Mouse (Mus musculus): ENCODE results near the gene Msrb1. TPM values are rescaled to one million over a fixed set of nuclear protein-coding genes. Genes with fewer than 3 reads are reported as not detected.

Gene Msrb1
- polyA plus RNA-seq, 1 experiment from 2014 or later: 18.0 TPM

DNA sequence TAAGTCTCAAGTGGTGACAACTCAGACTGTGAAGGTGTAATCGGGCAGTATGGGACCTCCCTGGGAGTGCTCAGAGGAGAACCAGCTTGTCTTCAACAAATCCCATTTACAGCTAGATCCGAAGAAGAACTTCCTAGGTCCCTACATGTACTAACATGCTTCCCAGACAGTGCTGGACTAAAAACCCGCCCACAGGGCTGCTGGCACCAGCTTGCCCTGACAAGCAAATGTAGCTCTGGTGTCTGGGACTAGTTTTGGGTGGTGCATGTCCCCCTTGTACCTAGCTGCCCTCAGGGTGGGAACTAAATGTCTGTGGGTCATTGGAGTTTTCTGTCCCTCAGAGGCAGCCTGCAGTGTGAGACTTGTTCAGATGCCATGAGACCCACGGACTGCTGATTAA, 15.1 kb downstream of the Msrb1 start:
- no peaks in the 10 kb centered on the region for H3K9me3 ChIP-seq
- no peak overlapping the region for H3K4me2 ChIP-seq (replicated peaks)
- 19% methylated on average over 4 of the region's 4 CpGs for WGBS
- no peak overlapping the region for H3K9ac ChIP-seq (replicated peaks)
- no peak overlapping the region for H3K4me3 ChIP-seq (replicated peaks)
- peaks cover 13% of the 10 kb centered on the region for H3K4me1 ChIP-seq (replicated peaks)
- ATAC-seq: no peak
- H3K27ac ChIP-seq: no peak overlapping the region
- no peaks in the 10 kb centered on the region for H3K36me3 ChIP-seq
- H3K27me3 ChIP-seq: peaks cover 84% of the 10 kb centered on the region

DNA sequence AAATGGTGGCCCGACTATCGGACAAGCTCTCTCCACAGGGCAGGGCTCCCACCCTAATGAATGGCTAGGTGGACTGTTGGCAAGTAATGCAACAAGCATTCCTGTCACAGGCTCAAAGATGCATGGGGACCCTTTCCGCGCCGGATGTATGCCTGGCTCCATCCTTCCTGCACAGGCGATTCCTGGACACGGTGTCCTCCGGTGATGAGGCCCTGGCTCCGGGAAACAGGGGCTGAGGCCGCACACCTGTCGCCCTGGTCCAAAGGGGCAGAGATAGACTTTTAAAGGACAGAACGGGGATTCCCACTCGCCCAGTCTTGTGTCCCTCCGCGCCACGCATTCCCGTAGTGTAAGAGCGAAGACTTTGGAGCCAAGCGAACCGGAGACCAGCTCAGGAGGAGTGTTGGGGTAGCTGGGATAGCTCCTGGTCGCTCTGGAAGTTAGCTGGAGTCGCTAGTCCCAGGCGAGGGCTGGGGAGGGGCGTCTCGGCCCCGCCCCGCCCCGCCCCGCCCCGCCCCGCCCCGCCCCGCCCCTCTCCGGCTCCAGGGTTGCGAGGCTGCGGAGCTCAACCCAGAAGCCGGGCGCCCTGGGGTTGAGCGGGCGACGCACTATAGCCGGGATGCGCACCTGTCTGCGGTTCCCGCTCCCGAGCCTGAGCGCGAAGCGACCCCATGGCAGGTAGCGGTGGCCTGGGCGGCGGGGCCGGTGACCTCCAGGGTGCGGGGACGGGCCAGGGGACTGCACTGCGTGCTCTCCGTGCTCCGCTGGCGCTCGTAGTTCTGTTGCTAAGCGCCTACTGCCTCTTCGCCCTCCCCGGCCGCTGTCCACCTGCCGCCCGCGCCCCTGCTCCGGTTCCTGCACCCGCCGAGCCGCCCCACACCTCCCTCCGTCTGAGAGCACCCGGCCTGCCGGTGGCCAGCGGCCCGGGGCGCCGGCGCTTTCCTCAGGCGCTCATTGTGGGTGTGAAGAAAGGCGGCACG, 16.3 kb downstream of the Msrb1 start, which contains the start of gene Hs3st6:
Hs3st6 (plus strand) TSS at position 574 of the 980 bp plus-strand sequence.
- Histone ChIP-seq H3K9ac (replicated peaks) (peak within 1 kb of the TSS; percentile 58), H3K36me3 (no peaks in the 10 kb centered on the region), H3K9me3 (no peaks in the 10 kb centered on the region), H3K4me1 (replicated peaks) (peaks cover 13% of the 10 kb centered on the region), H3K27me3 (peaks cover 86% of the 10 kb centered on the region), H3K4me3 (replicated peaks) (peak within 1 kb of the TSS; percentile 47), H3K27ac (no peak within 1 kb of the TSS), H3K4me2 (replicated peaks) (peak within 1 kb of the TSS; percentile 83)
- 1% methylated on average over 78 of the region's 82 CpGs for WGBS
- ATAC-seq: peak; percentile 68

DNA sequence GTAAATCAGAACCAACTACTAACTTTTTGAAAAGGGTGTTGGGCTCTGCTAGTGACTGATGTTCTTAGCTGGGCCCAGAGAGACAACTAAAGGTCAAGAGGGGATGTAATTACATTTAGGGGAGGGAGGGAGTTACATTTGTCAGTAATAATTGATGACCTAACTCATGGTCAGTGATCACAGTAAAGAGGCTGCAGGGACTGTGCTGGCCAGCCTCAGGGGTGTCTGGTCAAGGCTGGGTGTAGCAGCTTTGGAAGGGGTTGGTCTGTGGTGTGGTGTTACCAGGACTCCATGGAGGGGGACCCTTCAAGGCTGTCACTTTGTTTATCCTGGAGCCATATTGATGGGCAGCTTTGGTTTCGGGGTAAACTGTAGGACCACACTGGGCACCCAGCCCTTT, 21.0 kb downstream of the Msrb1 start:
- Histone ChIP-seq H3K9me3 (no peaks in the 10 kb centered on the region), H3K36me3 (no peaks in the 10 kb centered on the region), H3K4me2 (replicated peaks) (no peak overlapping the region), H3K27me3 (peaks cover 55% of the 10 kb centered on the region), H3K9ac (replicated peaks) (no peak overlapping the region), H3K27ac (no peak overlapping the region), H3K4me1 (replicated peaks) (peaks cover 10% of the 10 kb centered on the region), H3K4me3 (replicated peaks) (no peak overlapping the region)
- no peak for ATAC-seq
- 89% methylated on average over 1 of the region's 1 CpGs for WGBS

DNA sequence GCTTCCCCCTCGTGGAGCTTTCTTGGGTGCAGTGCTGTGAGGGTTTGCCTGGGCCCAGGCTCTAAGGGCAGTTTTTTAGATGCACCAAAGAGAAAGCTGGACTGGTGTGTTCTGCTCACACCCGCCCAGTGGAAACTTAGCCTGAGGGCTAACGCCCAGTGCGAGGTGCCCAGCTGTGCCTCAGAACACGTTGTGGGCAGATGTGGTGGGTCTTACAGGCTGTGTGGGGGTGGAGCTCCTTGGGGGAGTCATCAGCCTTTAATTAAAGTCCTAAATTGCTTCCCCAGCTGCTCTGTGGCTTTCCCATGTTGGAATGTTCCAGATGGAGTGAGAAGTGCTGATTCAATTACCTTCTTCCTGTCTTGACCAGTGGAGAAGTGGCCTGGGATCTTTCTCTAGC, 24.7 kb downstream of the Msrb1 start:
- no peak overlapping the region for H3K9ac ChIP-seq (replicated peaks)
- no peaks in the 10 kb centered on the region for H3K4me1 ChIP-seq (replicated peaks)
- H3K4me2 ChIP-seq (replicated peaks): no peak overlapping the region
- no peak for ATAC-seq
- H3K27ac ChIP-seq: no peak overlapping the region
- WGBS: 58% methylated on average over 5 of the region's 5 CpGs
- no peaks in the 10 kb centered on the region for H3K36me3 ChIP-seq
- peaks cover 21% of the 10 kb centered on the region for H3K27me3 ChIP-seq
- H3K4me3 ChIP-seq (replicated peaks): no peak overlapping the region
- H3K9me3 ChIP-seq: no peaks in the 10 kb centered on the region

DNA sequence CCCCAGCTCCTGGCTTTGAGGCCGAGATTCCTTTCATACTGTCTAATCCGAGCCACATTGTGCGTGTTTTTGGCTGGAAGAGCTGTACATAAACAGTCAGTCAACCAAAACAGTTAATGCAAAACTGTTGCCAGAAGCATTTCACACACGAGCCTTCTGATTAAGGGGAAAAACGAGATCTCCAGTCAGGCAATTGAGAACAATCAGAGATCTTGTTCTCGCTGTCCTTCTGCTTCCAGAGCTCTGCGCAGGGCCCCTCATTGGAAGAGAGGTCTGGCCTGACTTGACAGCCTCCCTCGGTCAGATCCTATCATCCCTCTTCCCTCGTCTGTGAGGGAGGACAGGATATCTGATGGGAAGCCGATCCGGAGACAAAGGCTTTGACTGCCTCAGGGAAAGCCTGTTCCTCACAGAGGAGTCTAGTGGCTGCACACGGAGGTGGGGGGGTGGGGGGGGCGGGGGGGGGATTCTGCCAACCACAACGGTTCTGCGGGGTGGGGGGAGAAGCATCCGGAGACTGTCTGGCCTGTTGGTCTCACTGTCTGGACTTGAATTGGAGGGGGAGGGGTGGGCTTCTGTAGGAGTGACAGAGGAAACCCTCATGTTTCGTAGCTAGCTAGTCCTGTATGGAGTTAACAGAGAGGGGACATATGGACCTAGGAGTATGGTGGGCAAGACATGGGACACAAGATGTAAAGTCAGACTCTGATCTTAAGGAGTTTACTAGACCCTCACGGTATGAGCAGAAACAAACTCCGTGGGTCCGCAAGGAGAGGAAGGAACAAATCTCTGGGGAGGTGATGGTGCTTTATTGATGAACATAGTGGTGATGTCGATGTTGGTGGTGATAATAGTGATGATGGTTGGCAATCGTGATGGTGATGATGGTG, 28.8 kb downstream of the Msrb1 start:
- no peak overlapping the region for H3K4me2 ChIP-seq (replicated peaks)
- H3K36me3 ChIP-seq: no peaks in the 10 kb centered on the region
- no peaks in the 10 kb centered on the region for H3K4me1 ChIP-seq (replicated peaks)
- no peaks in the 10 kb centered on the region for H3K9me3 ChIP-seq
- H3K4me3 ChIP-seq (replicated peaks): no peak overlapping the region
- H3K27ac ChIP-seq: no peak overlapping the region
- peaks cover 11% of the 10 kb centered on the region; the same call in 1 of the 2 replicates for H3K27me3 ChIP-seq
- 49% methylated on average over 22 of the region's 22 CpGs for WGBS
- H3K9ac ChIP-seq (replicated peaks): no peak overlapping the region
- ATAC-seq: no peak

- Histone ChIP-seq H3K4me3 (replicated peaks) (no peak overlapping the region), H3K27ac (no peak overlapping the region), H3K36me3 (no peaks in the 10 kb centered on the region), H3K9ac (replicated peaks) (no peak overlapping the region), H3K9me3 (no peaks in the 10 kb centered on the region), H3K4me2 (replicated peaks) (no peak overlapping the region), H3K27me3 (peaks cover 6% of the 10 kb centered on the region; the same call in 1 of the 2 replicates), H3K4me1 (replicated peaks) (no peaks in the 10 kb centered on the region)
- ATAC-seq: no peak
- 24% methylated on average over 12 of the region's 12 CpGs for WGBS
Observed at GRCm38 (mm10) chr17:24766266-24766875, 29.9 kb downstream of the Msrb1 start.

DNA sequence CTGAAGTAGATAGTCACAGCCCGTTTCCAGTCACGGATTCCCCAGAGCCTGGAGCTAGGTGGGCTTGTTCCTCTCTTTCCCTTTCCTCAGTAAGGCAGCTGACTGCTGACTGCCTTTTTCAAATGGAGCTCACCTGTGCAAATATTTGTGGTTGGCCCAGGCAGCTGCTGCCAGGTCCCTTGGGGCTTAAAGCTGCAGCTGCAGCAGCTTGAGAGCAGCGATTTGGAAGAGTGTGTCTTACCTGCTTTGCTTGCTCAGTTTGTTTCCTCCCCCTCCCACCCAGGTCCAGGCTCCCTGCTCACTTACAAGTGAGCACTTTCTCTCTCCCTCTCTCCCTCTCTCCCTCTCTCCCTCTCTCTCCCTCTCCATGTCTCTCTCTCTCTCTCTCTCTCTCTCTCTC, 32.7 kb downstream of the Msrb1 start:
- H3K36me3 ChIP-seq: no peaks in the 10 kb centered on the region
- no peak overlapping the region for H3K27ac ChIP-seq
- H3K4me1 ChIP-seq (replicated peaks): no peaks in the 10 kb centered on the region
- peaks cover 6% of the 10 kb centered on the region; the same call in 1 of the 2 replicates for H3K27me3 ChIP-seq
- 0 out of 2 replicates have a peak, but pooled peaks cover 2% of the 10 kb centered on the region for H3K9me3 ChIP-seq
- WGBS: 46% methylated on average over 3 of the region's 3 CpGs
- H3K9ac ChIP-seq (replicated peaks): no peak overlapping the region
- no peak for ATAC-seq
- H3K4me3 ChIP-seq (replicated peaks): no peak overlapping the region
- H3K4me2 ChIP-seq (replicated peaks): no peak overlapping the region

DNA sequence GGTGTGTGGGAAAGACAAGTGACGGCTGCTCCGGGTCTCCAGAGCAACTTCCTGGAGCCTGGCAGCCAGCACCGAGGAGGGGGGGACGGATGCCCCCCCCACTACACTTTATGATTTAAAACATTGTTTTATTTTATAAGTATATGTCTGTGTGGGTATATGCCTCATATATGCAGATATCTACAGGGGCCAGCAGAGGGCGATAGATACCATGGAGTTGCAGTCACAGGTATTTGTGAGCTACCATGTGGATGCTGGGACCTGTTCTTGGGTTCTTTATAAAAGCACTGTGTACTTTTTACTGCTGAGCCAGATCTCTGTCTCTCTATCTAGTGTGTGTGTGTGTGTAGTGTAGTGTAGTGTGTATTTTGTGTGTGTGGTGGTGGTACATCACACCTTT, 36.8 kb downstream of the Msrb1 start:
- no peaks in the 10 kb centered on the region for H3K36me3 ChIP-seq
- WGBS: 84% methylated on average over 5 of the region's 5 CpGs
- H3K9ac ChIP-seq (replicated peaks): no peak overlapping the region
- H3K27me3 ChIP-seq: peaks cover 3% of the 10 kb centered on the region; the same call in 1 of the 2 replicates
- 0 out of 2 replicates have a peak, but pooled peaks cover 2% of the 10 kb centered on the region for H3K9me3 ChIP-seq
- H3K4me1 ChIP-seq (replicated peaks): no peaks in the 10 kb centered on the region
- ATAC-seq: no peak
- H3K4me3 ChIP-seq (replicated peaks): no peak overlapping the region
- no peak overlapping the region for H3K27ac ChIP-seq
- no peak overlapping the region for H3K4me2 ChIP-seq (replicated peaks)

GRCm38 (mm10) chr17:24775173-24775572, 38.7 kb downstream of the Msrb1 start:
- no peak for ATAC-seq
- H3K4me2 ChIP-seq (replicated peaks): no peak overlapping the region
- H3K4me3 ChIP-seq (replicated peaks): no peak overlapping the region
- no peak overlapping the region for H3K27ac ChIP-seq
- WGBS: 83% methylated on average over 8 of the region's 8 CpGs
- no peaks in the 10 kb centered on the region for H3K36me3 ChIP-seq
- 0 out of 2 replicates have a peak, but pooled peaks cover 2% of the 10 kb centered on the region for H3K9me3 ChIP-seq
- H3K4me1 ChIP-seq (replicated peaks): no peaks in the 10 kb centered on the region
- H3K9ac ChIP-seq (replicated peaks): no peak overlapping the region
- H3K27me3 ChIP-seq: no peaks in the 10 kb centered on the region

DNA sequence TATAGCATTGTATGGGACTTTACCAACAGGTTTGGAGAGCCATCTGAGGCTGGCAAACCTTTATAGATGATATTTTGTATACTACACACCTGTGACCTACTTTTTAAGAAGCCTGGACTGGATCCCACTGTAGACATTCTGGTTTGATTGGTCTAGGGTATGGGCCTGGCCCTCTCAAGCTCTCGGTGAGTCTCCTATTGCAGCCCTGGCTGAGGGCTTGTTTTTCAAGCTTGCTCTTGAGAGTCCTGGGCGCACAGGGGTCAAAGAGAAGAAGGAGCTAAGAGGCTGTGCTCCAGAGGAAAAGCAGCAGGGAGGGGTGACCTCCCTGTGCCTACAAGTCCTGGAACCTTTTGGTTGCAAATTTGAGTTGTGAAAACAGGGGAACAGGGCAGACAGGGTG, 40.6 kb downstream of the Msrb1 start:
- H3K27me3 ChIP-seq: no peaks in the 10 kb centered on the region
- no peak overlapping the region for H3K4me3 ChIP-seq (replicated peaks)
- 0 out of 2 replicates have a peak, but pooled peaks cover 2% of the 10 kb centered on the region for H3K9me3 ChIP-seq
- no peak overlapping the region for H3K27ac ChIP-seq
- WGBS: 72% methylated on average over 2 of the region's 2 CpGs
- no peak overlapping the region for H3K4me2 ChIP-seq (replicated peaks)
- no peak overlapping the region for H3K9ac ChIP-seq (replicated peaks)
- no peaks in the 10 kb centered on the region for H3K36me3 ChIP-seq
- no peaks in the 10 kb centered on the region for H3K4me1 ChIP-seq (replicated peaks)
- ATAC-seq: no peak

DNA sequence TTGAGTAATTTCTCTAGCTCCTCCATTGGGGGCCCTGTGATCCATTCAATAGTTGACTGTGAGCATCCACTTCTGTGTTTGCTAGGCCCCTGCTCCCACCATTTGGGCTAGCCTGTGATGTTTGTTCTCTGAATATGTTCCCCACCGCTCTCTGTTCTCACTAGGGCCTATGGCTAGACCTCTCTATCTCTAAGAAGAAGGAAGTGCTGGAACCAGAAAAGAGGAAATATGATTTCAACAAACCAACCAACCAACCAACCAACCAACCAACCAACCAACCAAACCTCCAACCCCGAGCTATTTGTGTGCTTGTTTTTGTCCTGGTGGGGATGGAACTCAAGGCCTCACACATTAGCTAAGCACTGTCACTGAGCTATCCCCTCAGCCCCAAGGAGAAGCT, 44.4 kb downstream of the Msrb1 start:
- Histone ChIP-seq H3K9me3 (no peaks in the 10 kb centered on the region), H3K36me3 (no peaks in the 10 kb centered on the region), H3K4me3 (replicated peaks) (no peak overlapping the region), H3K27ac (no peak overlapping the region), H3K4me1 (replicated peaks) (no peaks in the 10 kb centered on the region), H3K4me2 (replicated peaks) (no peak overlapping the region), H3K27me3 (no peaks in the 10 kb centered on the region), H3K9ac (replicated peaks) (no peak overlapping the region)
- 91% methylated on average over 2 of the region's 2 CpGs for WGBS
- no peak for ATAC-seq

All from midbrain, embryonic 13.5 days (tissue).